Mouse (Mus musculus) heart, embryonic 16.5 days (tissue): ENCODE data around the gene Csf3r. TPM values are rescaled to one million over a fixed set of nuclear protein-coding genes. Genes with fewer than 3 reads are reported as not detected.

Experiments
- ATAC-seq: fragments of 200-750 bp; cut with Nextera tagmentation; replicated peaks from 2 replicates; pipeline ENCODE4 v1.8.0; 2017; ENCODE audit warnings: moderate number of reproducible peaks; ENCODE audit not compliant: insufficient read depth, low FRiP score; ENCODE audit errors: extremely low read depth
- H3K27ac ChIP-seq: fragments of 300-500 bp; sonication (generic); 2 replicates; pipeline ENCODE4 v1.5.1; 2014; ENCODE audit warnings: mild to moderate bottlenecking, low read length, control low read depth, moderate library complexity
- H3K27me3 ChIP-seq: fragments of 300-500 bp; sonication (generic); 2 replicates; pipeline ENCODE4 v1.6.1; 2014; ENCODE audit warnings: low read length, mixed read lengths; ENCODE audit not compliant: control insufficient read depth, insufficient read depth
- H3K36me3 ChIP-seq: fragments of 300-500 bp; sonication (generic); 2 replicates; pipeline ENCODE4 v1.6.1; 2014; ENCODE audit not compliant: control insufficient read depth, insufficient read depth
- H3K4me1 ChIP-seq: fragments of 300-500 bp; sonication (generic); 2 replicates; pipeline ENCODE4 v1.6.1; 2014; ENCODE audit warnings: low read length, mixed read lengths; ENCODE audit not compliant: control insufficient read depth, insufficient read depth
- H3K4me2 ChIP-seq: fragments of 300-500 bp; sonication (generic); 2 replicates; pipeline ENCODE4 v1.6.1; 2014; ENCODE audit warnings: low read depth, mild to moderate bottlenecking, control low read depth, low read length
- H3K4me3 ChIP-seq: fragments of 300-500 bp; sonication (generic); 2 replicates; pipeline ENCODE4 v1.5.1; 2014; ENCODE audit warnings: mild to moderate bottlenecking, control low read depth, low read length
- H3K9ac ChIP-seq: fragments of 300-500 bp; sonication (generic); 2 replicates; pipeline ENCODE4 v1.6.1; 2014; ENCODE audit warnings: low read length, control low read depth
- H3K9me3 ChIP-seq: fragments of 300-500 bp; sonication (generic); replicated peaks from 2 replicates; pipeline ENCODE4 v1.6.1; 2016; ENCODE audit warnings: low read length; ENCODE audit not compliant: control insufficient read depth
- WGBS: fragments of 180-500 bp; shearing (Covaris S2); extraction: QIAGEN DNeasy Blood & Tissue Kit; methylation state at CpG from one replicate; pipeline ENCODE4 v1.1.7; 2014; 5-methylcytosine and 5-hydroxymethylcytosine counted together
- polyA plus RNA-seq: library from polyadenylated mRNA; unstranded; fragments of >200 nt; fragmentation: Nextera tagmentation; extraction: Ambion mirVana; gene quantifications from 2 replicates; pipeline ENCODE4 v1.2.1, GENCODE M21; 2015

The Csf3r gene
- polyA plus RNA-seq, 1 experiment from 2014 or later: 0.72 TPM

DNA sequence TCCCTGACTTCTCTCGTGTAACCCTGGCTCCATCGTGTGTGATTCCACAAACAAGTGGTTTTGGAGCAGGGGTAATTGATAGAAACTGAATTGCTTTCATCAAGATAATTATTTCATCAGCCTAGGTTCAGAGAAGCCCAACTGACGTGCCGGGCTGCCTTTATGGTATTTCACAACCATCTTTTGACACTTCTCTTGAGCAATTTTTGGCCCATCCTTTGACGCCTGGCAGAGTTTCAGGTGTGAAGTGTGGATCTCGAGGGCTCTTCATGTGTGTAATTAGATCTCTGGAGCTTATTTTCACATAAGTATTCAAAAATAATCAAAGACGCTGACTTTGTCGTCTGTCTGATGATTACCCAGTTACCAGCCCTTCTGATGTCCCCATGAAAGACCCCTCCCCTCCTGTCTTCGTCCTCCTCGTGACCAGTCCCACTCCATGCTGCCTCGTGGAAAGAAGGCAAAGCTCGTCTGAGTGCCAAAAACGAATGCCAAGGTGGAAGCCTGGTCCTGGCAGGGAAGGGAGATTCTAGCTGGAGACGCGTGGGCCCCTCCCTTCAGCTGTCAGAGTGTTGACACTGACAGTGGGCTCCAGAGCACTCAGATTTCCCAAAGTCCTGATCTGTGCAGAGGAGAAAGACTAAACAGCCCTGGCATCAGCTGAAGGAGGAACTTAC lies 43.2 kb downstream of the Csf3r start:
- H3K4me3 ChIP-seq: no peak overlapping the region
- WGBS: 54% methylated on average over 15 of the region's 15 CpGs

DNA sequence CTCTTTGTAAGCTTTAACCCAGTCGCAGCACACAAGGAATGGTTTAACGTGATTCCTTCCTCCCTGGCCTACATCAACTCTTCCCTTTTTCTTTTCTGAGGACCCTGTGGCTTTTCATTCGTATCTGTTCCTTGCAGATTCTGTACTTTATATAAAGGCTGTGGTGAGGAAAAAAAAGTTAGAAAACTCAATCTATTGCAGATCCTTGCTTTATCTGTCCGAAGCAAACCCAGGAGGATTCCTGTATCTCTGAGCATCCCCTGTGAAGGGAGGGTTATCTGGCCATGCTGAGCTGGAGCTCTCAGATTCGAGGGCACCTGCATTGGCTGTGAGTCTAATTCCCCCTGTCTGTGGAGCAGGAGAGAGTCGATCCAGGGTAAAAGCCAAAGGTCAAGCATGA lies 44.5 kb downstream of the Csf3r start:
- H3K9me3 ChIP-seq: no peaks in the 10 kb centered on the region
- H3K27ac ChIP-seq: no peak overlapping the region
- no peaks in the 10 kb centered on the region for H3K36me3 ChIP-seq
- H3K9ac ChIP-seq: no peak overlapping the region
- ATAC-seq: no peak
- WGBS: 82% methylated on average over 6 of the region's 6 CpGs
- no peak overlapping the region for H3K4me3 ChIP-seq
- no peaks in the 10 kb centered on the region for H3K27me3 ChIP-seq
- H3K4me1 ChIP-seq: peaks cover 4% of the 10 kb centered on the region; the same call in 1 of the 2 replicates
- no peak overlapping the region for H3K4me2 ChIP-seq

More for the DNA sequence above, 43.2 kb downstream of the Csf3r start:
- no peak; the same call in 1 of the 2 replicates for ATAC-seq
- Histone ChIP-seq H3K9me3 (no peaks in the 10 kb centered on the region), H3K27ac (no peak overlapping the region), H3K9ac (no peak overlapping the region), H3K4me2 (no peak overlapping the region), H3K27me3 (no peaks in the 10 kb centered on the region), H3K36me3 (no peaks in the 10 kb centered on the region), H3K4me1 (peaks cover 4% of the 10 kb centered on the region; the same call in 1 of the 2 replicates)

DNA sequence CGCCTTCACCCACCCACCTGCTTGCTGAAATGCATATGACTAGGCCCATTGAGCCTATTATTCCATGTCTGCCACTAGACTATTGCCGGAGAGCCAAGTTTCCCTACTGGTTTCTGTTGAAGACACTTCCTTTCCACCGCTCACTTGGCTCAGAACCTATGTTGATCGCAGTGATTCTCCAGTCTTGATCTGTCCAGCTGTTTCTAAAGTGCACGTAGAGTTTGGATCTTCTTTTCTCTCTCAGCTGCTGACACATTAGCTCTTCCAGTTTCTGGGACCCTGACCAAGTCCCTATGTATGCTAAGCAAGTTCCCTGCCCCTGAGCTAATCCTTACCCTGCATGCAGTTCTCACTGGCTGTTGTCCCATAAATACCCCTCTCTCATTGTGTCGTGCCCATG lies 53.5 kb downstream of the Csf3r start:
- H3K36me3 ChIP-seq: no peaks in the 10 kb centered on the region
- no peak for ATAC-seq
- no peak overlapping the region for H3K4me3 ChIP-seq
- H3K4me2 ChIP-seq: no peak overlapping the region
- no peak overlapping the region for H3K9ac ChIP-seq
- no peak overlapping the region for H3K27ac ChIP-seq
- no peaks in the 10 kb centered on the region for H3K27me3 ChIP-seq
- no peaks in the 10 kb centered on the region for H3K9me3 ChIP-seq
- 77% methylated on average over 6 of the region's 6 CpGs for WGBS
- no peaks in the 10 kb centered on the region for H3K4me1 ChIP-seq

DNA sequence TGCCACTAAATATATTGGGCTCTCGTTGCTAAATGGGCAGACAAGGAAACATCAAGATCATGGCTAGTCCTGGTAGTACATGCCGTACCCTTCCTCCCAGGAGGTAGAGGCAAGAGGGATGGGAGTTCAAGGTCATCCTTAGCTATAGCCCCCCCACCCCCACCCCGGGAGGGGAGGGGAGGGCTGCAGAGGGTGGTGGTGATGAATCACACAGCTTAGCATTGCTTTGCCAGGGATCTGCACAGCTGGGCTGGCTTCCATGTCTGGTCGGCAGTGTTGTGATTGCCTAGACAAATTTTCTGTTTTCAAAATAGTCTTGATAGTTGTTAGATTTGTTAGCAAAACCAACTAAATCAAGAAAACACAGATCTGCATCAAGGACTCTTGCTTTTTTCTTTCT lies 54.9 kb downstream of the Csf3r start:
- WGBS: 69% methylated on average over 4 of the region's 4 CpGs
- Histone ChIP-seq H3K9ac (no peak overlapping the region), H3K27me3 (no peaks in the 10 kb centered on the region), H3K4me3 (no peak overlapping the region), H3K9me3 (no peaks in the 10 kb centered on the region), H3K27ac (no peak overlapping the region), H3K36me3 (no peaks in the 10 kb centered on the region), H3K4me2 (no peak overlapping the region), H3K4me1 (no peaks in the 10 kb centered on the region)
- ATAC-seq: no peak

DNA sequence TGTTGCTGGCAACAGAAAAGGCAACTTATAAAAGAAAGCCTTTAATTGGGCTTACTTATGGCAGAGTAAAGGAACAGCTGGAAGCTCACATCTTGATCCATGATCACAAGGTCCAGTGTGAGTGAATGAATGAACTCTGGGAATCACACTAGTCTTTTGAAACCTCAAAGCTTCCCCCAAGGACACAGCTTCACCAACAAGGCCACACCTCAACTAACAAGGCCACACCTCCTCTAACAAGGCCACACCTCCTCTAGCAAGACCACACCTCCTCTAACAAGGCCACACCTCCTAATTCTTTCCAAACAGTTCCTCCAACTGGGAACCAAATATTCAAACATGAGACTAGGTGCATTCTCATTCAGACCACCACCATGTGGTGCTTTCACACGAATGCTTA lies 57.3 kb downstream of the Csf3r start:
- 89% methylated on average over 1 of the region's 1 CpGs for WGBS
- H3K9ac ChIP-seq: no peak overlapping the region
- no peak for ATAC-seq
- H3K27ac ChIP-seq: no peak overlapping the region
- no peaks in the 10 kb centered on the region for H3K27me3 ChIP-seq
- H3K9me3 ChIP-seq: no peaks in the 10 kb centered on the region
- no peaks in the 10 kb centered on the region for H3K36me3 ChIP-seq
- H3K4me3 ChIP-seq: no peak overlapping the region
- H3K4me2 ChIP-seq: no peak overlapping the region
- H3K4me1 ChIP-seq: no peaks in the 10 kb centered on the region

DNA sequence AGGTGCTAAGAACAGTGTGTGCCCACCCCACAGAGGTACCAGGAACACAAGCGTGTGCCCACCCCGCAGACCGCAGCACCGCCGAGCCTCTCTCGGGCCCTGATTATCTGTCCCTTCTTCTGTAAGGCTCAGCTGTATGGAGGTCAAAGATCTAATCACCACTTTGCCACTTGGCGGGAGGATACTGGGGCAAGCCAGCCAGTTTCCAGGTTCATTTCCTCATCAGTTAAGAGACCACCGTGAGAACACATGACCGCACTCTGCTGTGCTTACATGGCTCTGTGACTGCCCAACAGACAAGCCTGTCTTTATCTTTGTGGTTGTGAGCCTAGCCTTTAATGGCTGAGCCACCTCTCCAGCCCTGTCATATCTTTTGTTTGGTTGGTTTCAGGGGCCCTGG lies 58.7 kb downstream of the Csf3r start:
- no peaks in the 10 kb centered on the region for H3K27me3 ChIP-seq
- ATAC-seq: no peak
- no peak overlapping the region for H3K9ac ChIP-seq
- 87% methylated on average over 9 of the region's 9 CpGs for WGBS
- no peaks in the 10 kb centered on the region for H3K9me3 ChIP-seq
- no peak overlapping the region for H3K4me3 ChIP-seq
- H3K4me2 ChIP-seq: no peak overlapping the region
- H3K27ac ChIP-seq: no peak overlapping the region
- H3K36me3 ChIP-seq: no peaks in the 10 kb centered on the region
- no peaks in the 10 kb centered on the region for H3K4me1 ChIP-seq

DNA sequence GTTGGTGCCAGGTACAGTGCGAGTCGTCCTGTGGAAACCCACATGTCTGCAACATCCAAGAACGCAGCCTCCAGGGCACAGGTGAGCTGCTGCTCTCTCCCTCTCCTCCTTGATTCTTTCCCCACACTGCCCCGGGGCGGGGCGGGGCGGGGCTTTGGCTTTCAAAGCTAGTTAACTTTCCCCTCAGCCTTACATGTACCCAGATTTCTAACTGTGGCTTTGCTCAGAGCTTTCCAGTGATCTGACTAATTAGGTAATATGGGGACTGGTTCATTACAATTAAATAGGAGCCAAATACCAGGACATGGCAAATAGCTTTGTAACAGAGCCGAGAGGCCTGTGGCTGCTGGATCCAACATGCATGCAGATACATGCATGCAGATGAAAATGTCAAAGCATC lies 60.0 kb downstream of the Csf3r start:
- no peak for ATAC-seq
- whole genome bisulfite sequencing: 65% methylated on average over 8 of the region's 8 CpGs

DNA sequence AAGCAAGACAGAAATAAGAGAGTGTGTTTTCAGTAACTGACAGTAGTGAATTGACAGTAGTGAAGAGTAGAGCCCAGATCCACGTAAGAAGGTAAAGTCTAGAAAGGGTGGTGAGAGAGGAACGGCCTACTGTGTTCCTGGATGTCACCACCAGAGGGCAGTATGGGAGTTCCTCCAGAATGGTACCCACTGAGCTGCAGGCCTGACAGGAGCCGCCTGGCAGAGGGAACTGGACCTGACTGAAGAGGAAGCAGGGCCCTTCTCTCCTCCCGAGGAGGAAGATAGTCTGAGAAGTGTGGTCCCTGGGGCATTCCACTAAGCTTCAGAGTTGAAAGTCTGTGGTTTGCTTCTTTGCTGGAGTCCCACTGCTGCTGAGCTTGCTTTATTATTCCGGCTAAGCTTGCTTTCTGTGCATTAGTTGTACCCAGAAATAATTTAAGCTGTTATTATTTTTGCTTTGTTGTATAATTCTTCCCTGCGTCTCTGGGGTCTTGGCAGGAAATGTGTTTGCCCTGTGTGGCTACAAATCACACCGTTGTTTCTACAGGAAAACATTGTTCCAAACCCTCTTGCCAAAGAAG lies 61.7 kb downstream of the Csf3r start:
- Histone ChIP-seq H3K4me2 (no peak overlapping the region), H3K36me3 (no peaks in the 10 kb centered on the region), H3K4me1 (no peaks in the 10 kb centered on the region), H3K27ac (no peak overlapping the region), H3K9ac (no peak overlapping the region), H3K27me3 (no peaks in the 10 kb centered on the region), H3K4me3 (no peak overlapping the region), H3K9me3 (no peaks in the 10 kb centered on the region)
- peak; percentile 79 for ATAC-seq
- WGBS: 25% methylated on average over 7 of the region's 7 CpGs

More for the DNA sequence above, 60.0 kb downstream of the Csf3r start:
- H3K9me3 ChIP-seq: no peaks in the 10 kb centered on the region
- H3K27ac ChIP-seq: no peak overlapping the region
- H3K4me3 ChIP-seq: no peak overlapping the region
- H3K9ac ChIP-seq: no peak overlapping the region
- H3K4me1 ChIP-seq: no peaks in the 10 kb centered on the region
- no peaks in the 10 kb centered on the region for H3K27me3 ChIP-seq
- H3K4me2 ChIP-seq: no peak overlapping the region
- H3K36me3 ChIP-seq: no peaks in the 10 kb centered on the region

DNA sequence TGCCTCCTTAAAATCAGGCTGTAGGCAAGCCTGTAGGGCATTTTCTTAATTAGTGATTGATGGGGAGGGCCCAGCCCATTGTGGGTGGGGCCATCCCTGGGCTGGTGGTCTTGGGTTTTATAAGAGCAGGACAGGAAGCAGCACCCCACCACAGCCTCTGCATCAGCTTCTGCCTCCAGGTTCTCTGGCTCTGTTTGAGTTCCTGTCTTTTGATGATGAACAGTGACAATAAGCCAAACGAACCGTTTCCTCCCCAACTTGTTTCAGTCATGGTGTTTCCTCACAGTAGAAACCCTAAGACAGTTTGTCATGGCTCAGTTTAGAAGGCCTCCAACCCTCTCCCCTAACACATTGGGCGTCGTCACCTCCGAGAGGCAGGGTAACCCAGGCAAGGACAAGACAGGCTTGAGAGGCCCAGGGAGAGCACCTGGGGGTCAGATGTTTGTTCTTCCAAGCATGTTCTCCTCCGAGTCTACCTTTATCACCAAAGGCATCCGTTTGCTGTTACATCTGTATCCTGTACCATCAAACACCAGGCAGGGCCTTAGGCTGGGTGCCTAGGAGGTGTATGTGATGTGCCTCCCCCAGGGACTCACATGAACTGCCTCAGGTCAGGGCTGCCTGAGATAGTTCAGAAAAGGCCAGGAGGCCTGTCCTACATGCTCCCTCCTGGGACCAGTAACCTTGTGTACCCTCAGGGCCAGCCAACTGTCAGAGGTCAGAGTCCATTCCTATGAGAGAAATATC lies 65.9 kb downstream of the Csf3r start:
- no peak overlapping the region for H3K4me3 ChIP-seq
- H3K4me2 ChIP-seq: no peak overlapping the region
- peak overlapping the region; percentile 15; the same call in 1 of the 2 replicates for H3K27ac ChIP-seq
- no peaks in the 10 kb centered on the region for H3K36me3 ChIP-seq
- no peak for ATAC-seq
- no peaks in the 10 kb centered on the region for H3K9me3 ChIP-seq
- 66% methylated on average over 7 of the region's 7 CpGs for WGBS
- no peak overlapping the region for H3K9ac ChIP-seq
- no peaks in the 10 kb centered on the region for H3K4me1 ChIP-seq
- H3K27me3 ChIP-seq: no peaks in the 10 kb centered on the region
